In the genomic region with DNA sequence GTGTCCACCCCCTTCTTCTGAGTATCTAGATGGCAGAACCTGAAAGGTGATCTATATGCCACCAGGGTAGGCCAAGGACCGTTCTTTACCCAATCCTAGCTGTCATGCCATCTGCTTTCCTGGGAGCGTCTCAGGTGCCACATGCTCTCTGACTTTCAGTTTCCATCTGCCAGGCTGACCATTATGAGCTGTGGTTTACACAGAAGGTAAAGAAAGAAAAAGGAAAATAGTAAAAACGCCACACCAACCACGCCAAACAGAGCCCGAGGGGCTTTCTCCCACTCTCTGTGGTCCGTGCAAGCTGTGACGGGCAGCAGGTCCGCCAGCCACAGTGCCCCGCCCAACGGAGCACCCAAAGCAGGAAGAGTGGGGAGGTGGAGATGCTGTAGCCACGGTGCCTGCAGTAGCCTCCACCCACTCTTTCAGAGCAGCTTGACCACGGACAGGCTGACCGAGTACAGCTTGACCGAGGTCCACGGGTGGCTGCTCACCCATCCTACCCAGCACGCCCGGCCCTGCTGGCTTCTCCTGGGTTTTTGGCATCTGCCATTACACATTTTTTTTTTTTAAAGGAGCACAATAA, we compare ENCODE assay signal across 9 mouse cellular contexts. TPM values are rescaled to one million over a fixed set of nuclear protein-coding genes. Genes with fewer than 3 reads are reported as not detected.
A peak's percentile ranks its signal among the peaks of the same experiment; 100 is the strongest.
DNase-seq lines count a peak whose midpoint lies in the region; ATAC-seq and TF ChIP-seq lines count a peak whose summit lies in the region.
"Had no signal": no experiment of that assay in that cellular context is flagged by ENCODE, and none has a peak within 500 bp of the region (broad histone marks: within the 10 kb centered on the region; RNA-seq: fewer than 3 reads in every experiment).

No protein-coding gene starts in this region.

- peak; percentile 50; the same call in 1 of the 2 replicates for TF ChIP-seq POLR2A in spleen, adult 2 months (IDR thresholded peaks at IDR 0.05; ENCODE audit: low read depth, low read length)

- 0 out of 2 replicates have a peak overlapping the region, but pooled peaks have one; percentile 1 for H3K9ac ChIP-seq in intestine, embryonic 15.5 days
- H3K9ac ChIP-seq in midbrain, postnatal 0 days (replicated peaks; ENCODE audit: low read length, poor library complexity, severe bottlenecking), result no peak overlapping the region
- H3K9ac ChIP-seq: heart, embryonic 13.5 days had no signal

- H3K4me1 ChIP-seq in spleen, adult 2 months (ENCODE audit: control insufficient read depth, insufficient read depth, insufficient read length), result peaks cover 28% of the 10 kb centered on the region; the same call in 1 of the 2 replicates
- H3K4me1 ChIP-seq in intestine, embryonic 15.5 days (replicated peaks), result peaks cover 31% of the 10 kb centered on the region
- peaks cover 77% of the 10 kb centered on the region for H3K4me1 ChIP-seq in megakaryocyte, embryonic 14.5 days
- H3K4me1 ChIP-seq in midbrain, postnatal 0 days (ENCODE audit: insufficient read depth, low read length), result peaks cover 19% of the 10 kb centered on the region; the same call in 1 of the 2 replicates

- no peak for TF ChIP-seq CTCF in spleen, adult 2 months (IDR thresholded peaks at IDR 0.05; ENCODE audit: extremely low read depth, insufficient read depth, insufficient read length, insufficient replicate concordance)
- TF ChIP-seq CTCF in midbrain, postnatal 0 days (IDR thresholded peaks at IDR 0.05), result no peak

- DNase-seq in cerebellum, postnatal 4 days (ENCODE audit: low spot score in 2 of 2), result no peak
- DNase-seq in spleen, adult 2 months (ENCODE audit: low read depth in 1 of 2, low spot score in 2 of 2), result peak in 1 of 2 experiments; percentile 59
- no peak for DNase-seq in spleen, adult 12 weeks (ENCODE audit: low spot score)
- DNase-seq in midbrain, postnatal 0 days (ENCODE audit: low spot score), result no peak
- DNase-seq in frontal cortex, postnatal 10 days (ENCODE audit: low spot score in 2 of 2), result no peak

- WGBS in spleen, adult 2 months, result 20% methylated on average over 17 of the region's 17 CpGs
- WGBS in intestine, embryonic 15.5 days, result 80% methylated on average over 17 of the region's 17 CpGs
- 76% methylated on average over 17 of the region's 17 CpGs for WGBS in midbrain, postnatal 0 days

- no peaks in the 10 kb centered on the region for H3K27me3 ChIP-seq in spleen, adult 2 months (ENCODE audit: control insufficient read depth, insufficient read depth, low read length)
- no peaks in the 10 kb centered on the region for H3K27me3 ChIP-seq in intestine, embryonic 15.5 days (replicated peaks)
- peaks cover 35% of the 10 kb centered on the region for H3K27me3 ChIP-seq in megakaryocyte, embryonic 14.5 days (replicated peaks)
- no peaks in the 10 kb centered on the region for H3K27me3 ChIP-seq in midbrain, postnatal 0 days (ENCODE audit: insufficient read depth, low read length)
- H3K27me3 ChIP-seq: heart, embryonic 13.5 days had no signal

- peak; percentile 86 for ATAC-seq in cerebellum, adult (ENCODE audit: insufficient number of reproducible peaks, low FRiP score, low TSS enrichment)
- no peak; the same call in 1 of the 2 replicates for ATAC-seq in intestine, embryonic 15.5 days
- ATAC-seq in midbrain, postnatal 0 days (ENCODE audit: low FRiP score), result no peak

- peak overlapping the region; percentile 41 for H3K4me2 ChIP-seq in intestine, embryonic 15.5 days (replicated peaks)
- H3K4me2 ChIP-seq in midbrain, postnatal 0 days (ENCODE audit: low read depth, low read length, poor library complexity, severe bottlenecking), result no peak overlapping the region
- H3K4me2 ChIP-seq: heart, embryonic 13.5 days had no signal

- peak overlapping the region; percentile 58 for H3K4me3 ChIP-seq in spleen, adult 2 months (ENCODE audit: extremely low read depth, insufficient read depth, insufficient read length)
- no peak overlapping the region for H3K4me3 ChIP-seq in intestine, embryonic 15.5 days (replicated peaks)
- H3K4me3 ChIP-seq in megakaryocyte, embryonic 14.5 days (replicated peaks), result peak overlapping the region; percentile 88
- no peak overlapping the region for H3K4me3 ChIP-seq in midbrain, postnatal 0 days (ENCODE audit: low read depth, low read length)
- H3K4me3 ChIP-seq: heart, embryonic 13.5 days had no signal

- H3K27ac ChIP-seq in spleen, adult 2 months (ENCODE audit: insufficient read depth, low read length), result peak overlapping the region; percentile 72
- H3K27ac ChIP-seq in intestine, embryonic 15.5 days, result 0 out of 2 replicates have a peak overlapping the region, but pooled peaks have one; percentile 48
- no peak overlapping the region for H3K27ac ChIP-seq in midbrain, postnatal 0 days (ENCODE audit: low read depth, low read length)

- no peaks in the 10 kb centered on the region for H3K36me3 ChIP-seq in spleen, adult 2 months (ENCODE audit: control insufficient read depth, insufficient read depth, low read length)
- H3K36me3 ChIP-seq in intestine, embryonic 15.5 days, result no peaks in the 10 kb centered on the region
- H3K36me3 ChIP-seq in megakaryocyte, embryonic 14.5 days (replicated peaks; ENCODE audit: low read length), result no peaks in the 10 kb centered on the region
- H3K36me3 ChIP-seq in midbrain, postnatal 0 days (ENCODE audit: insufficient read depth, low read length), result no peaks in the 10 kb centered on the region
- H3K36me3 ChIP-seq: heart, embryonic 13.5 days had no signal

- H3K9me3 ChIP-seq in intestine, embryonic 15.5 days, result no peaks in the 10 kb centered on the region
- H3K9me3 ChIP-seq in megakaryocyte, embryonic 14.5 days, result no peaks in the 10 kb centered on the region
- H3K9me3 ChIP-seq in midbrain, postnatal 0 days (ENCODE audit: low read length), result no peaks in the 10 kb centered on the region
- H3K9me3 ChIP-seq: heart, embryonic 13.5 days had no signal

RNA-seq across cellular contexts. Expression of a gene that starts 27.0 kb away (rescaled TPM):
- polyA plus RNA-seq in spleen, adult 2 months (2012; rRNA removed), result 287 and 388 TPM in 2 replicates
- polyA plus RNA-seq in intestine, embryonic 15.5 days (2015; fragmentation: Nextera tagmentation; extraction: Ambion mirVana), result 72.5 and 74.2 TPM in 2 replicates
- polyA plus RNA-seq in megakaryocyte, embryonic 14.5 days (2012; ENCODE audit: insufficient read depth, low replicate concordance), result 59.9 and 92.2 TPM in 2 replicates
- 40.8 and 51.4 TPM in 2 replicates for total RNA-seq in midbrain, postnatal 0 days (2014; rRNA removed)
- polyA plus RNA-seq in midbrain, postnatal 0 days (2015; fragmentation: Nextera tagmentation; extraction: Ambion mirVana), result 74.6 and 77.3 TPM in 2 replicates

Comparison
In these comparisons a context has a peak if more than half of its experiments do, and no peak if none do; other contexts are left out.
1. H3K4me3 ChIP-seq: peak in spleen, adult 2 months (single experiment) and megakaryocyte, embryonic 14.5 days (single experiment); none in intestine, embryonic 15.5 days (single experiment) and midbrain, postnatal 0 days (single experiment).